Mouse (Mus musculus): ENCODE measurements at regions not wholly inside any gene's neighbourhood (a gene's known extent, or its start where the extent isn't known, plus 50 kb on each side); places are given as distances from the start of the nearest gene placed in this dataset.

DNA sequence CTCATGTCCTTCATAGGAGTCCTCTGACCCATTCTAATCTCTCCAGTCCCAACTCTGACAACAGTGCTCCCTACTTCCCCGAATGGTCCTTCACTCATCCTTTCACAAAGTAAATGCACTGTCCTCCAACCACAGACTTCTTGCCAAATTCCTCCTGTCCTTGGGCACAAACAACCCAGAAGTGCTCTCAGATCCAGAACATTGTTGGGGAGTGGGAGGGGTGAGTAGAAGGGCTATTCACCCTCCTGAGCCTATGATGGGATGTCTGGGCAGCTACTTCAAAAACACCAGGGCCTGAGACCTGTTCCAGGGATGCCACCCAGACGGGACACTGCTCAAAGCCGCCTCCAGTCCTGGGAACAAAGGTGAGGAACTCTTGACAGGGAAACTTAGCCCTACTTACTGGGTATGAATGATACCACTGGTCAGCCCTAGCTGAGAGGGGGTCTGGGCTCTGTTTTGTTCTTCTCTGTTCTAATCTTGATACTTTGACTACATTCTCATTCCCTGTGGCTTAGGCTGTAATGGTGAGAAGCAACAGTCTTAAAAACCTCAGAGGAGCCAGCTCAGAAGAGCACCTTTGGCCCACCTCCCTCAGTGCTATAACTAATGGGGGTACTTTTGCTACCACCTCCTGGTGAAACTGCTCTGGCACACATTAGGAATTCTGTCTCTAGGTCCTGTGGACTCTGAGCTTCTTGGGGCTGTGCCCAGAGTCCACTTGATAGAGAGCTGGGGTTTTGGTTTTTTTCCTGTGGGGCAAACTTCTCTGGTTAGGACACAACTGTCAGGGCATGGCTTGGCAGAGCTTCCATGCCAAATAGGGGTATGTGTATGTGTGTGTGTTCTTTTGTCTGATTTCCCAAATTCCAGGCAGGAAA, 143.2 kb downstream of the Zfp36l1 start:
- DNase-seq (ENCODE audit: low spot score in 2 of 2): no peak

GRCm38 (mm10) chr12:79968676-79969075, 144.1 kb downstream of the Zfp36l1 start:
- no peak for DNase-seq (ENCODE audit: low spot score in 2 of 2)

DNA sequence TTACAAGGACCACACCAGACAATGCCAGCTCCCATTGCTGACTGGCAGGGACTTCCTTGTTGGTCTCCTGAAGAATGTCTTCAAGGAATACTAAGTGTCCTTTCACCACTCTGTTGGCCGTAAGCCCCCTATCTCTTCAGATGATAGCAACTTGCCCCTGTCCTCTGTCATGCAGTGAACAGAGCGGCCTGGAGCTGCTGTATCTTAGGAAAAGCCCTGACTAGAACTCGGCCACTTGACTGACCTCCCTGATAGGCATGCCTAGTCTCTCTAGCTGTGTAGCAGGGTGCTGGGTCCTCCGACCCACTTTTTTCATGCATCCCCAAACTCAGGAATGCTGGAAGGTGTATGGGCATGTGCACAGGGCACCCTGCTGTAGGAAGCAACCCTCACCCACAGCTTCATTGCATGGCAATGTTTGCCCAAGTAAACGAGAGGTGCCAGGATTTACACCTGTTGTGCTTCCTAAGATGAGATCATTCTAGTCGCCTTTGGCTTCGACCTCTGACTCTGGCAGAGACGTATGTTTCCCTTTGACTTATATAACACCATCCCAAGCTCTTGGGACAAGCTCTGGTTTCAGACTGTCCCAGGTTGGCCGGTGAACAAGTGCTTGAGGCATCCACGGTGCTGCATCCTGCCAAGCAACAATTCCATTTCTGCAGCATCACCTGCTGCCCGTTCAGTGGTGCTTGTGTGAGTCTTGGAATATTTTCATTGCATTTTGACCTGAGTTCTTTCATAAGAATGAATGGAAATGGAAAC, 145.1 kb downstream of the Zfp36l1 start:
- DNase-seq (ENCODE audit: low spot score in 2 of 2): no peak

- no peak for DNase-seq (ENCODE audit: low spot score in 2 of 2)
These were observed 146.0 kb downstream of the Zfp36l1 start for GRCm38 (mm10) chr12:79966621-79967490.

- DNase-seq (ENCODE audit: low spot score in 2 of 2): no peak
These were observed 146.6 kb downstream of the Zfp36l1 start for GRCm38 (mm10) chr12:79966289-79966615.

DNA sequence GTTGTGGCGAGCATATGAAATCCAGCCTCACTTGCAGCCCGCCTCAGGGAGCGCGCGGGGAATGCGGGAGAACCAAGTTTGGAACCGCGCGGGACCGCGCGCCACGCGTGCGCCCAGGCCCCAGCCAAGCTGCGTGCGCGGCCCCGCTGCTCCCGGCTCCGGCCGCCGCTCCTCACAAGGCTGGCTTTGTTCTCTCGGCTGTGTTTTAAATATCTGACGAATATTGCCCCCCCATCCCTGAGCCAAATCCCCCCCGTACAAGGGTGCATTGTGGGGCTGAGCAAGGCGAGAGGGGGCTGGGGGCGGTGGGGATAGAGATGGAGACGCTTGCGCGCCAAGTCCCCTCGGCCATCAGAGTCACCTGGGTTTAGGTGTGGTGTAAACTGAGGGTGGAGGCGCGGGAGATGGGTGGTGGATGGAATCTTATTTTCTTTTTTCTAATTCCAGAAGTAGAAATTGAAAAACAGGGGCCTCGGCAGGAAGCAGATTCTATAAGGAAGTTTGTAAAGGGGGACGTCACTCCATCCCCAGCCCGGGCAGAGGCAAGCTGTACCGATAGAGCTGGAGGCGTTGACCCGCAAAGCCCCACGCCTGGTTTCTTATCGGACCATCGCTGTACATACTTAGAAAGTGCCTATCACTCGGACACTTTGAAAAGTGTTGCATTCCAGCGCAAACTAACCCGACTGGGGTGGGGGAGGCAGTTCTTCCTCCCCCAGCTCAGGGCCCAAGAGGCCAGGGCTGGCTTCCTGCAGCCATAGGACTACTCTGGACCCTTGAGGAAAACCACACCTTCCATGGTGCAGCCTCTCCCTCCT, 147.1 kb downstream of the Zfp36l1 start:
- DNase-seq (ENCODE audit: low spot score in 2 of 2): peak in 1 of 2 experiments; percentile 70

GRCm38 (mm10) chr12:79963443-79964025, 149.3 kb downstream of the Zfp36l1 start:
- DNase-seq (ENCODE audit: low spot score in 2 of 2): no peak

DNA sequence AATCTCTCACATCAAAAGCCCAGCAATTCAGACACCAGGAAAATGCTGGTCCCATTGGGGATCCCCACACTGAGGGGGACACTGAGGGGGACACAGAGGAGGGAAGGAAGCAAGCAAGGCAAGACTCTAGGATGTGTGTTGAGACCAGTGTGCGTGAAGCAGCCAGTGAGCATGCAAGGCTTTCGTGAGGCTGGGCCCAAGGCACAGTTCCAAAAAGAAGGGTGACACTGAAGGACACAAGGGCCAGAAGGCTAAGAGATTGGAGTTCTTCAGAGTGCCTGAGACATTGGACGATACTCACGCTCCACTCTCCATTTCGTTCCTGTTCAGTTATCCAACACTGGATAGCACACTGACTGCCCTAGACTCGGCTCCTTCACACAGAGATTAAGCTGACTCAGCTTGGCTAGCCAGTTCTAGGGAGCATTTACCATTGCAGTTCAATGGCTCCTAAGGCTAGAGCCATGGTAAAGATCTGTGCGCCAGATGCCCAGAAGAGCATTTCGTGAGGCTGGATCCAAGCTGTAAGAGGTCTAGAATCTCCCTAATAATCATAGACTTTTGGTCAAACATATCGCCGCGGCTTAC, 150.1 kb downstream of the Zfp36l1 start:
- DNase-seq (ENCODE audit: low spot score in 2 of 2): no peak

GRCm38 (mm10) chr12:79961881-79962280, 150.9 kb downstream of the Zfp36l1 start:
- no peak for DNase-seq (ENCODE audit: low spot score in 2 of 2)

GRCm38 (mm10) chr12:79961076-79961475, 151.7 kb downstream of the Zfp36l1 start:
- no peak for DNase-seq (ENCODE audit: low spot score in 2 of 2)

DNA sequence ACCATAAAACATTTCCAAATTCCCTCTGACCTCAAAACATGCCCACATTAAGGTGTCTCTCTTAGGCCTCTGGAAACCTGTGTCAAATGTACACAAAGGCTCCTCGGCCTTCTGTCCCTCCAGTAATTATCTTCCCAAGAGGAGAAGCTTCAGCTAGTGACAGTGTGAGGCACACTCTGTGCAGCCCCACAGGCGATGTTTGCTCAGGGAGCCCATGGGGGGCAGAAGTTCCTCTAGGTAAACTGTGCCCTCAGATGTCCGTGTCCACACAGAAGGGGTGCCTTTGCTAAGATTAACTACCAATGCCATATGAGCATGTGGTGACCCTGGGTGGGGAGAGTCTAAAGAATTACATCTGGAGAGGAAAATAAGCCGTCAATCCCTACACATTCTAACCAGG, 152.4 kb downstream of the Zfp36l1 start:
- DNase-seq (ENCODE audit: low spot score in 2 of 2): no peak

DNA sequence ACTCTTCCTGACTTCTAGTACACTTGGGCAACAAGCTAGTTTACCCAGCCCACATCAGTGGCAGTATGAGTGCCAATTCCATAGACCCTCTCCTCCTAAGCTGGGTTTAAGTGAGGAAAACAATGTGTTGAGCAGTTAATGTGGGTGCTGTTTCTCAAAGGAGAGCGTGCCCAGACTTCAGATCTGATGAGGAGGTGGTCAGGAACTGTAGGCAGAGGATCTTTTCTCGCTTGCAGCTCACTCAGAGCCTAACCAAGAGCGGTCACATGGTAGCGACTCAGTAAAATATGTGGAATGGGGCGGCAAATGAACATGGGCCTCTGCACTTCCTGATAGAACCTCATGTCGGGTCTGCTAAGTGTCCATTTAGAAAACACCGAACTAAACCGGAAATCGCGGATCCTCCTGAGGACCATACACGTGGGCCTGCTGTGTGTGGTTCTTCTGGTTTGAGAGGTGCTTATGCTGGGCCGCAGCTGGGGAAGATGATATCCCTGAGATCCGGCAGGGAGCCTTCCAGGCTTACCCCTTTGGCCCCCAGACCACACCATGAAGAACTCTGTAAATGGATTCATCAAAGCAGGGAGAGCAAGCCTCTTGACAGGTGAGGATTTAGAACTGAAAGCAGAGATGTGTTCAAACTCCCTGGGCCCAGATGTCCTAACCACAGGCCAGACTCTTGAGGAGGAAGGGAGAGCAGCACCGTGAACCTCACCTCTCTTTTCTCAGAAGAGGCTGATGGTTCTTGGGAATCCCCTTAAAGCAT, 153.1 kb downstream of the Zfp36l1 start:
- no peak for DNase-seq (ENCODE audit: low spot score in 2 of 2)

GRCm38 (mm10) chr12:79957211-79957610, 155.6 kb downstream of the Zfp36l1 start:
- DNase-seq (ENCODE audit: low spot score in 2 of 2): no peak

DNA sequence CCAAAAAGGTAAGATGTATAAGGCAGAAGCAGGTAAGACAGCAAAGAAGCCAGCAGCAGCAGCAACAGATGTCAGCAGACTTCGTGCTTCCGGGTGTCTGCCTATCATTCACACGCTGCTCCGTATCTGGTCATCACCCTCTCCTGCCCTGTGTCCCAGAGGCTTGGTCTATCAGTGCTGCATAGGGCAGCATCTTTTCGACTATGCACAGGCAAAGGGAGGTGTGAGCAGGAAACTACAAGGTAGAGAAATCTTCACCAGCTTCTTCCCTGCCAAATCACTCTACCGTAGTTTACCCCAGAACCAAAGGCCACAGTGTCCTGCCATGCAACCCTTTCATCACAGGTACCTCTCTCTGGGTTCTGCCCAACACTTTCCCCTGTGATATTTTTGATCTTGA, 156.5 kb downstream of the Zfp36l1 start:
- no peak for DNase-seq (ENCODE audit: low spot score in 2 of 2)

DNA sequence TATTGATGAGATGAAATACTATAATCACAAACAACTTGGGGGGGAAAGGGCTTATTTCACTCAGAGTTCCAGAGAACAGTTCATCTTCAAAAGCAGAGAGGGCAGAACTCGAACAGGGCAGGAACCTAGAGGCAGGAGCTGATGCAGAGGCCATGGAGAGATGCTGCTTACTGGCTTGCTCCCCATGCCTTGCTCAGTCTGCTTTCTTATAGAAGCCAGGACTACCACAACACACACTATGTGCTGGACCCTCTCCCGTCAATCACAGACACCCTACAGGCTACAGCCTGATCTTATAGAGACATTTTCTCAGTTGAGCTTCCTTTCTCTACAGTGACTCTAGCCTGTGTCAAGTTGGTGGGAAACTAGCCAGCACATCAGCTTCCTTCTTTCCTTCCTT, 157.3 kb downstream of the Zfp36l1 start:
- no peak for DNase-seq (ENCODE audit: low spot score in 2 of 2)

DNA sequence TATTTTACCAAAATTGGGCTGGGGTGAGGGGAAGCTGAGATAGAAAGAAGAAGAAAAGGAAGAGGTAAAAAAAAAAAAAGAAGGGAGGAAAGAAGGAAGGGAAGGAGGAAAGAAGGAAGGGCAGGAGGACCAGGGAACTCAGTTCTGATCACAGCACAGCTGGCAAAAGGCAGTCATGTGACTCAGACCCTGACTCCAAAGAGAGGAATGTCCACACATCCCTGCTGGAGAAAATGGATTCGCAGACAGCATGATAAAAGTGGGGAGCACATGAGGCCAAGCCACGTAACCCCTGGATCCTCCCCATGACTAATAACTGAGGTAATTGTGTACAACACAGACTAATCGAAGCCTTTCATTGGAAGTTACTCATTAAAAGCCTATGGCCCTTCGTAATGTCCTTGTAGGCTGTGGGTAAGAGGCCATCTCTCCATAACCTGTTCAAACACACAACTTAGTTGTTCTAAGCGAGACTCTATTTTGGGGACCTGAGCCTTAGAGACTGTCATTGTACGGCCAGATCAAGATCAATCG, 162.2 kb downstream of the Zfp36l1 start:
- no peak for DNase-seq (ENCODE audit: low spot score in 2 of 2)

DNA sequence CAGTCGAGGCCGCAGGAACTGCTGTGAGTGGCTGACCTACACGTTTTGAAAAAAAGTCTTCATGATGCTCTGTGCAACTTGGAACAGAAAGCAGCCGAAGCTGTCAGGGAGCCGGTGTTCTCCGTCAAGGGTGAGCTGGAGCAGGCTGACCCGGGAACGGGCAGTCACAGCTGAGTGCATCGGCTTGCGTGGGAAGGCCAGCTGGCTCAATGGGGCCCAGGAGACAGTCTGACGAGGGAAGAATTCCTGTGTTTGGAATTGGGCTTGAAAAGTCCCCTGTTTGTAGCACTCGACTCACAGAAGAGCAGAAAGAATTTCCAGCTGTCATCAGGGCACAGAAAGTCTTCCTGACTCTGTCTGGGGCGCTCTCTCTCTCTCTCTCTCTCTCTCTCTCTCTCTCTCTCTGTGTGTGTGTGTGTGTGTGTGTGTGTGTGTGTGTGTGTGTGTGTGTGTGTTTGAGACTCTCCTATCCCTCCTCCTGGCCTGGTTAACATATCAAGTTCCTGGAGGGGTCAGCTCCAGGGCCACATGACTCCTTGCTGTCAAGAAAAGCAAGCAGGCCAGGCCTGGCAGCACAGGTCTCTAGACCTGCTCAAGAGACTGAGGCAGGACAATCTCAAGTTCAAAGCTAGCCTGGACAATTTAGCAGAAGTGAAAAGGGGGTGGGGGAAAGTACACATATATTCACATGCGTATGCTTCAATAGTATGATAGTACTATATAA, 163.6 kb downstream of the Zfp36l1 start:
- no peak for DNase-seq (ENCODE audit: low spot score in 2 of 2)

DNA sequence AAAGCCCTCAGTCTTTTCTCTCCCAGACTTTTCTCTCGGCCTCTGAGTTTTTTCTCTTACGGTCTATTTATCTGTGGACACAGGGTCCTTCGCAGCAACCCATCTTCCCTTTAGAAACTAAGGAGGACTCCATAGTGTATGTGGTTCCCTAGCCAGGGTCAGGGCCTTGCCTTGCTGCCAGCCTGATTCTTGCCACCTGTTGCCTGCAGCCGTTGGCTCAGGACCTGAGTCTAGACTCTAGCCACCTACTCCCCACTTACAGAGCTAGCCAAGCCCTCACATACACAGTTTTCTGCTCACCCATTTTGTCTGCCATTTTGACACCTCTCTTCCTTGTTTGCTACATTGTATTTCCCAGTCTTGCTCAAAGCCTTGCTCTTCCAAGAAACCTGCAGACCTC, 165.2 kb downstream of the Zfp36l1 start:
- DNase-seq (ENCODE audit: low spot score in 2 of 2): no peak
